Mouse (Mus musculus) heart, embryonic 12.5 days (tissue): ENCODE measurements around the gene Snrpc. TPM values are rescaled to one million over a fixed set of nuclear protein-coding genes. Genes with fewer than 3 reads are reported as not detected.
A peak's percentile ranks its signal among the peaks of the same experiment; 100 is the strongest.

Experiments
- ATAC-seq: fragments of 200-750 bp; cut with Nextera tagmentation; 2 replicates; pipeline ENCODE4 v1.8.0; 2017; ENCODE audit warnings: moderate TSS enrichment, moderate library complexity; ENCODE audit not compliant: insufficient number of reproducible peaks, low FRiP score
- H3K27ac ChIP-seq: fragments of 300-500 bp; sonication (generic); 2 replicates; pipeline ENCODE4 v1.5.1; 2016; ENCODE audit warnings: mild to moderate bottlenecking, moderate library complexity; ENCODE audit not compliant: poor library complexity, severe bottlenecking
- H3K27me3 ChIP-seq: fragments of 300-500 bp; sonication (generic); replicated peaks from 2 replicates; pipeline ENCODE4 v1.6.1; 2016; ENCODE audit warnings: mild to moderate bottlenecking, moderate library complexity
- H3K36me3 ChIP-seq: fragments of 300-500 bp; sonication (generic); 2 replicates; pipeline ENCODE4 v1.6.1; 2016; ENCODE audit warnings: mild to moderate bottlenecking, moderate library complexity
- H3K4me1 ChIP-seq: fragments of 300-500 bp; sonication (generic); replicated peaks from 2 replicates; pipeline ENCODE4 v1.6.1; 2016; ENCODE audit warnings: mild to moderate bottlenecking
- H3K4me2 ChIP-seq: fragments of 300-500 bp; sonication (generic); 2 replicates; pipeline ENCODE4 v1.6.1; 2016; ENCODE audit warnings: mild to moderate bottlenecking, moderate library complexity
- H3K4me3 ChIP-seq: fragments of 300-500 bp; sonication (generic); 2 replicates; pipeline ENCODE4 v1.5.1; 2016; ENCODE audit warnings: mild to moderate bottlenecking
- H3K9ac ChIP-seq: fragments of 300-500 bp; sonication (generic); 2 replicates; pipeline ENCODE4 v1.6.1; 2016; ENCODE audit warnings: mild to moderate bottlenecking, moderate library complexity
- H3K9me3 ChIP-seq: fragments of 300-500 bp; sonication (generic); replicated peaks from 2 replicates; pipeline ENCODE4 v1.6.1; 2016; ENCODE audit warnings: mild to moderate bottlenecking, moderate library complexity
- WGBS: fragments of 180-500 bp; shearing (Covaris S2); methylation state at CpG from one replicate; pipeline ENCODE4 v1.1.7; 2016; 5-methylcytosine and 5-hydroxymethylcytosine counted together
- polyA plus RNA-seq: library from polyadenylated mRNA; unstranded; fragments of >200 nt; fragmentation: Nextera tagmentation; extraction: Ambion mirVana; gene quantifications from 2 replicates; pipeline ENCODE4 v1.2.1, GENCODE M21; 2016

The Snrpc gene
- polyA plus RNA-seq, 1 experiment from 2014 or later, result 222 TPM

DNA sequence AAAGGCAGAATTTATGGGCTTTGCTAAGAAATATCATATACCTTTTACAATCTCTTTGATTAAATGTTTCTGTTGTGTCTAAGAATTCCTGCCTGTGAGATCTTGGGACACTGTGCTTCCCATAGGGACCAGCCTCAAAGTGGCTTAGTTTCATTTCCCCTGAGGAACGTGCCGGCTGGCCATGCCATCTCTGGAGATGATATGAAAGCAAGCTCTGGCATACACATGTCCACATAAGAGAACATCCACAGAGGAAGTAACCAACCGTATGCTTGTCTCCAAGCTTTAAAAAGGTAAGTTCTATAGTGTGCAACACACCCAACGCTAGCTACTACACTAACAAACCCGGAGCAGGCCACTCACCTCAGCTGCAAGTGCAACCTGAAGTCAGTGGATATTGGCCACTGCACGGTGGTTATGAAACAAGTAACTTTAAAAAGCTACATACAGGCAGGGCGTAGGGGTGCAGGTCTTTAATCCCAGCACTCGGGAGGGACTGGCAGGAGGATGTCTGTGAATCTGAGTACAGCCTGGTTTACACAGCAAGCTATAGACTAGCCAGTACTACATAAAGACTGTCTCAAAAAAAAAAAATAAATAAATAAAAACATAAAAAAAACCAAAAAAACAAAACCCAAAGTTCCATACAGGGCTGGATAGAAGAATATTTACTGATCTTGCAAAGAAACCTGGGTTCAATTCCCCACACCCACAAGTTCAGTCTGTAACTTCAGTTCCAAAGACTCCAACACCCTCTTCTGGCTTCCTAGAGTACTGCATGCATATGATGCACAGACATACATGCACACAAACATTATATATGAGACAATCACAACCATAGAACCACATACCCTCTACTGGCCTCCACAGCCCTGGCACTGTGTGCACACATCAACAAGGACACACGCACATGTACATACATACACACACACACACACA is 37.0 kb upstream of the Snrpc start:
- no peak for ATAC-seq
- WGBS, result 85% methylated on average over 9 of the region's 9 CpGs
- Histone ChIP-seq H3K4me1 (peaks cover 66% of the 10 kb centered on the region), H3K4me2 (no peak overlapping the region), H3K27ac (0 out of 2 replicates have a peak overlapping the region, but pooled peaks have one; percentile 35), H3K4me3 (no peak overlapping the region), H3K9me3 (no peaks in the 10 kb centered on the region), H3K27me3 (no peaks in the 10 kb centered on the region), H3K36me3 (no peaks in the 10 kb centered on the region), H3K9ac (no peak overlapping the region)

DNA sequence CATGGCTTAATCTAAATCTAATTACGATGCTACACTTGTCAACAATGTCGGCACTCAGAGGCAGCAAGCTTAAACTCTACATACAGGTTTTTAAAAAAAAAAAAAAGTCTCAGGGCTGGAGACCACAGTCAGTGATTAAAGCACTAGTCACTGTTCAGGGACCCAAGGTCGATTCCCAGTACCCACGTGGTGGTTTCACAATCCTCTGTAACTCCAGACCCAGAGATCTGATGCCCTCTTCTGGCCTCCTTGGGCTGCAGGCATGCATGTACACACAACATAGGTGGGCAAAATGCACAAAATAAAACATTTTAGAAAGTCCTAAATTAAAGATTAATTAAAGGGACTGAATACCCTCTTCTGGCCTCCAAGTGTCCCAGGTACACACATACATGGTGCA is 34.2 kb upstream of the Snrpc start:
- Histone ChIP-seq H3K36me3 (no peaks in the 10 kb centered on the region), H3K9ac (no peak overlapping the region), H3K27ac (no peak overlapping the region), H3K9me3 (no peaks in the 10 kb centered on the region), H3K4me1 (peaks cover 61% of the 10 kb centered on the region), H3K4me3 (no peak overlapping the region), H3K4me2 (no peak overlapping the region), H3K27me3 (no peaks in the 10 kb centered on the region)
- no peak for ATAC-seq
- WGBS, result 79% methylated on average over 4 of the region's 4 CpGs

DNA sequence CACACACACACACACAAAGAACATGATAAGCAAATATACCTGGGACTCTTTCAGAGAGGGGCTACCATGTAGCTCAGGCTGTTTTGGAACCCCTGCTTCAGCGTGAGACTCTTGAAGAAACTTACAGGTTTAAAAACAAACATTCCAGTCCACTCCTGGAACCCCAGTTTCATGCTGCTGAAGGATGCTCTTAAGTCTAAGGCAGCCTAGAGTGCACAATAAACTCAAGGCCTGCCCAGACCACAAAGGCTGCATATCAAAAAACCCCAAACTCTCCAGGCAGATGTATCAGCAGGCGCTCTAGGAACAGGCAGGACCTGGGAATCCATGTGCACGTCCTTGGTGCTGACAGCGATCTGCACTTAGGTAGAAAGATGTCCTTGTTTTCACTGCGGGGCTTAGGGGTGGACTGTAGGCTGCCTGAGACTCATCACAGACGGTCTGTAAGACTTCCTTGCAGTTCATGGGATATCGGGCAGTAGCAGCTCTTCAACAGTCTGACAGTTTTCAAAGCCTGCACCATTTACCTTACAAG is 33.7 kb upstream of the Snrpc start:
- no peaks in the 10 kb centered on the region for H3K27me3 ChIP-seq
- WGBS, result 58% methylated on average over 7 of the region's 7 CpGs
- H3K27ac ChIP-seq, result no peak overlapping the region
- peaks cover 57% of the 10 kb centered on the region for H3K4me1 ChIP-seq
- no peak overlapping the region for H3K4me3 ChIP-seq
- ATAC-seq, result no peak
- H3K9ac ChIP-seq, result no peak overlapping the region
- no peaks in the 10 kb centered on the region for H3K36me3 ChIP-seq
- H3K9me3 ChIP-seq, result no peaks in the 10 kb centered on the region
- H3K4me2 ChIP-seq, result no peak overlapping the region

DNA sequence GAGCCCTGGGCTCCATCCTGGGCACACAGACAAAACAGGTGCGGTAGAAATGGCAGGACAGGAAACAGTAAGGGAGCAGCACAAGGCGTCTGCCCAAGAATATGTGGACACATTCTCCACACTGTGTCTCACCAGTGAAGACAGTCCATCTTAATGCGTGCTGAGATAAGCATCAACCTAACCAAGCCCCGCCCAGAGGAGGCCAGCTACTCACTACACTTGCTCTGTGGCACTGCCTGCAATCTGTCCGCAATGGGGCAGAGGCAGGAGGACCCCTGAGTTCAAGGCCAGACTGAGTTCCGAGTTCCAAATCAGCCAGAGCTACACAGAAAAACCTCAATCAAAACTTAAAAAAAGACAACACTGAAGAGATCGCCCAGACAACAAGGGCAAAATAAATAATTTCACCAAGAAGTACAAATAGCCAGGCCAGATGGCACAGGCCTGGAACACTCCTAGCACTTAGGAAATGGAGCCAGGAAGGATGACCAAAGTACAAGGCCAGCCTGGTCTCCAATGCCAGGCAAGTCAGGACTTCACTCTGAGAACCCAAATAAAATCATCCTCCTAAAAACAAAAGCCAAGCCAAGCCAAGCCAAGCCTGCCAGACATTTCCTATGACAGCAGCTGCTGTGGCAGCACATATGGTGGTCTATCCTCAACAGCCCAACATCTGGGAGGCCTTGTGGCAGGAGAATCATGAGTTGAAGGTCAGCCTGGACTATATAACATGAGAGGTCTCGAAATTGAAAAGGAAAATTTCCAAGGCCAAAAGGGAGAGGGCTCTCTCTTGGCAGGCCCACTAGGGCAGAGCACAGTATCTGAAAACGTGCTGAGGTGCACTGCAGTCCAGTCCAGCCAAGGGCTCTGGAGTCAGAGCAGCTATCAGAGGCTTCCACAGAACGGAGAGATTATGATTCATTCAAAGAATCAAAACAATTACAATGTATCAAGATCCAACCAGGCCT is 32.9 kb upstream of the Snrpc start:
- no peak overlapping the region for H3K4me2 ChIP-seq
- no peaks in the 10 kb centered on the region for H3K36me3 ChIP-seq
- 71% methylated on average over 10 of the region's 10 CpGs for WGBS
- H3K4me3 ChIP-seq, result no peak overlapping the region
- ATAC-seq, result no peak
- H3K27ac ChIP-seq, result no peak overlapping the region
- H3K4me1 ChIP-seq, result peaks cover 49% of the 10 kb centered on the region
- 0 out of 2 replicates have a peak overlapping the region, but pooled peaks have one; percentile 7 for H3K9ac ChIP-seq
- H3K9me3 ChIP-seq, result no peaks in the 10 kb centered on the region
- no peaks in the 10 kb centered on the region for H3K27me3 ChIP-seq

DNA sequence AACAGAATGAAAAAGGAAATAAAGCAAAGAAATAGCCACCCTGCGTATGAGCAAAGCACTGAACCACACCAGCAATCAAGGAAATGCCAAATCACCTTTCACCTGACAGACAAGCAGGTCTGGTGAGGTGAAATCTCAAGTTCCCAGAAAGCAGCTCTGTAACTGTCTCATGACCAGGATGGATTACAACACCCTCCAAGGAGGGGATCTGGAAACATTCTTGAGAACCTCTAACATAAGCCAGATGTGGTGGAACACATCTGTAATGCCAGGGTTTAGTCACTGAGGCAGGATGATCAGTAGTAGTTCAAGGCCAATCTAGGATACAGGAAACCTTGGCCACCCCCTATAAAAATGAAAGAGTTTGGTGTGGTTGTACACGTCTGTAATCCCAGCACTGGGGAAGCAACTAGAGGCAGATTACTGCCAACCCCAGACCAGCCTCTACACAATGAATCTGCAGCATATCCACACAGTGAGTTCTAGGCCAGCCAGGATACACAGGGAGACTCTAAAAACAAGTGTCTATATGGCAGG is 30.3 kb upstream of the Snrpc start:
- peaks cover 66% of the 10 kb centered on the region for H3K4me1 ChIP-seq
- H3K36me3 ChIP-seq, result no peaks in the 10 kb centered on the region
- no peak for ATAC-seq
- H3K27ac ChIP-seq, result no peak overlapping the region
- no peak overlapping the region for H3K9ac ChIP-seq
- no peaks in the 10 kb centered on the region for H3K9me3 ChIP-seq
- H3K4me3 ChIP-seq, result no peak overlapping the region
- no peaks in the 10 kb centered on the region for H3K27me3 ChIP-seq
- H3K4me2 ChIP-seq, result no peak overlapping the region
- 66% methylated on average over 2 of the region's 2 CpGs for WGBS

DNA sequence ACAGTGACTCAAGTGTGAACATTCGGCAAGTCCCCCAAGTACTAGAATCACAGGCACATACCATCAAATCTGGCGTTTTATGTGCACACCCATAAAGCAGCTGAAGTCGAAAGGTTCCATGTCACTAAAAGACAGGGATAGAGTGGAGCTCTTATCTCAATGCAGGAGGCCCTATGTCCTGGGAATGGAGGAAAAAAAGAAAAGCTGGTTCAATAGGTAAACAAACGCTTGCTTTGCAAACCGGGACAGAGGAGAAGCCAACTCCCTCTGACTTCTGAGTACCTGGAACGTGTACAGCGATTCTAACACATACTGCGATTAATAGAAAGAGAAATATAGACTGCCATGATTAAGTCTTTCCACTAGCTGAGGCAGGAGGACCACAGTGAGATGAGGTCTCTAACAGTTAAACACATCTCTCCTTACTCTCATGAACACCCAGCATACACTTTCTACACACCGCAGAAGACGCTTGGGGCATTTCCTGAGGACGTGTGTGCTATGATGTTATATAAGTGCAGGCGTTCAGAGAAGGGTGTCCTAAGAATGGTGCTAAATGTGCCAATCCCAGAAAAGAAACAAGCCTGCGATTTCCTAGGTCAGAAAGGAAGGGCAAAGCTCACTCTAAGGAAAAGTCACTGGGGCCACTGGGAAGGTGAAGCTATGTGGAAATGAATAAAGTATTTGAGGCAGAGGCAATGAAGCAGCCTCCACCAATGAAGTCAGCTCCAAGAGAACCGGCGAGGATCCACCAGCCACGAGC is 27.2 kb upstream of the Snrpc start:
- Histone ChIP-seq H3K27ac (0 out of 2 replicates have a peak overlapping the region, but pooled peaks have one; percentile 14), H3K9me3 (no peaks in the 10 kb centered on the region), H3K4me2 (no peak overlapping the region), H3K4me1 (peaks cover 53% of the 10 kb centered on the region), H3K27me3 (no peaks in the 10 kb centered on the region), H3K4me3 (no peak overlapping the region), H3K36me3 (no peaks in the 10 kb centered on the region), H3K9ac (no peak overlapping the region)
- 75% methylated on average over 16 of the region's 16 CpGs for whole genome bisulfite sequencing
- ATAC-seq, result no peak

DNA sequence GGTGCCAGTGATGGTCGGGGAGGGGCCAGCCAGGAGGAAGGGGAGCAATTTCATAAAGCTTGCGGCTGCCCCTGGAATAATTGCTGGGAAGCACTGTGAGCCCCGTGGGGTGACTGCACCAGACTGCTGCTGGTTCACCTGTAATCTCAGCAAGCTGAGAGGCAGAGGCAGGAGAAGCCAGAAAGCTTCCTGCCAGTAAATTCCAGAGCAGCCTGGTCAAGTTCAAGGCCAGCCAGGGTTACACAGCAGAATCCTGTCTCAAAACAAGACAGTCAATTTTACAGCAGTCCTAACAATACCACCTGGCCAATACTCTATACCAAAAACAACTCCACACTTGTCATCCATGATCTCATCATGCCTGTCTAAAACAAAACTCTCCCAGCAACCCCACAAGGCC is 26.0 kb upstream of the Snrpc start:
- no peak for ATAC-seq
- Histone ChIP-seq H3K9ac (no peak overlapping the region), H3K4me3 (no peak overlapping the region), H3K9me3 (no peaks in the 10 kb centered on the region), H3K27ac (peak overlapping the region; percentile 14), H3K27me3 (no peaks in the 10 kb centered on the region), H3K36me3 (no peaks in the 10 kb centered on the region), H3K4me2 (no peak overlapping the region), H3K4me1 (peaks cover 42% of the 10 kb centered on the region)
- WGBS, result 64% methylated on average over 3 of the region's 3 CpGs

DNA sequence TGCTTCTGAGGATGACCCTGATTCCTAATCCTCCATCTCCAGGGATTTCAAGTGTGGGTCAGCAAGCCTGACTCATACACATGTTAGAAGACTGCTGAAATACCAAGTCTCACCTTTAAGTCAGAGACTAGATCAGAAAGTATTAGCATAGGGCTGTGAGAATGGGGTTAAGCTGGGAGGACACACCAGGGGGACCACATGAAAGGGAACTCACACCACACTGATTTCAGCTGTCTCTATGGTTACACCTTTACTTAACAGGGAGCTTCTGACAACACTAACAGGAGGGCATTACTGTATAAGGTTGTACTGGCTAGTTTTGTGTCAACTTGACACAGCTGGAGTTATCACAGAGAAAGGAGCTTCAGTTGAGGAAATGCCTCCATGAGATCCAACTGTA is 23.3 kb upstream of the Snrpc start:
- H3K4me1 ChIP-seq, result peaks cover 46% of the 10 kb centered on the region
- ATAC-seq, result no peak
- no peak overlapping the region for H3K4me2 ChIP-seq
- H3K9ac ChIP-seq, result no peak overlapping the region
- no peak overlapping the region for H3K27ac ChIP-seq
- no peak overlapping the region for H3K4me3 ChIP-seq
- no peaks in the 10 kb centered on the region for H3K27me3 ChIP-seq
- H3K36me3 ChIP-seq, result no peaks in the 10 kb centered on the region
- H3K9me3 ChIP-seq, result no peaks in the 10 kb centered on the region

DNA sequence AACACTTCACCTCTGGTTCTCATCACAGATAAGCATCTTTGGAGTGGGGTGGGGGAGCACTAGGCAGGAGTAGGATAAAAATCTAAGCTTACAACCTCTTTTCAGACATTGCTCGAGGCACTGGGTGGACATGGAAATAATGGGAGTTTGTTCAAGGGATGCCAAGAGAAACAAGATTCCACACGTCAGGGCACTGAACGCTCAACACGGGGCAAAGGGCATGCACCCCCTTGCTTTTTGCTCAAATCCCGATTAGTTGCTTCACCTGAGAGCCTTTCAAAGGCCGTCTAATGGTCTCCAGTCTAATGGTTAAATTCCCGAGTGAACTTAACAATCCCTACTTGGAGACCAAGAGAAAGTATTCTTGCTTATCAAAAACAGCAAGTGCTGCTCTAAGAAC is 18.9 kb upstream of the Snrpc start:
- Histone ChIP-seq H3K9ac (peak overlapping the region; percentile 94), H3K4me3 (peak overlapping the region; percentile 84), H3K27ac (peak overlapping the region; percentile 85), H3K36me3 (no peaks in the 10 kb centered on the region), H3K9me3 (no peaks in the 10 kb centered on the region), H3K4me2 (peak overlapping the region; percentile 97), H3K4me1 (peaks cover 31% of the 10 kb centered on the region), H3K27me3 (no peaks in the 10 kb centered on the region)
- ATAC-seq, result no peak
- WGBS, result 18% methylated on average over 7 of the region's 7 CpGs

DNA sequence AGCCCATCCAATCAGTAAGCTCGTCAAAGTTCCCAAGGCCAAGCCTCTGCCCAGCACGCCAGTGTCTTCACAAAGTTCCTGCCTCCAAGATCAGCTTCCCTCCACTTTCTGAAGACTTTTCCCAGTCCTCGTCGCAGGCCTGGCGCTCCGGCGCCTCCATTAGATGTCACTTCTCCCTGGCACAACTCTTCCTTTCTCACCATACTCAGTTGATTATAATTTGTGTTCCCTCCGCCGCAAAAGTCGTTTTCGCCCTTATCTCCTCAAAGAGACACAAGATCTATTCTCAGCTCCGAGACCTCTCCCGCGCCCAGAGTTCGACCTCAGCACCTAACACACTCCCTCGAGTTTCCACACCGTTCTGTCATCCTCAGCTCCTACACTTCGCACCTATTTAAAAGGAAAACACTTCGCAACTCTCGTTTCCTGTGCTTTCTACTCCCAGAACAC is 18.4 kb upstream of the Snrpc start:
- H3K9me3 ChIP-seq, result no peaks in the 10 kb centered on the region
- H3K27me3 ChIP-seq, result no peaks in the 10 kb centered on the region
- no peak for ATAC-seq
- WGBS, result under 1% methylated on average over 20 of the region's 20 CpGs
- H3K4me3 ChIP-seq, result peak overlapping the region; percentile 84
- peak overlapping the region; percentile 85 for H3K27ac ChIP-seq
- H3K36me3 ChIP-seq, result no peaks in the 10 kb centered on the region
- H3K4me2 ChIP-seq, result peak overlapping the region; percentile 97
- H3K9ac ChIP-seq, result peak overlapping the region; percentile 94
- peaks cover 31% of the 10 kb centered on the region for H3K4me1 ChIP-seq
